Mouse (Mus musculus) heart, adult 11 months (tissue): Measurements from ENCODE around the gene Atox1.
A peak's percentile ranks its signal among the peaks of the same experiment; 100 is the strongest.

Source experiments
- DNase-seq: peaks from one replicate; pipeline ENCODE4 v3.0.0; 2022

The Atox1 gene

DNA sequence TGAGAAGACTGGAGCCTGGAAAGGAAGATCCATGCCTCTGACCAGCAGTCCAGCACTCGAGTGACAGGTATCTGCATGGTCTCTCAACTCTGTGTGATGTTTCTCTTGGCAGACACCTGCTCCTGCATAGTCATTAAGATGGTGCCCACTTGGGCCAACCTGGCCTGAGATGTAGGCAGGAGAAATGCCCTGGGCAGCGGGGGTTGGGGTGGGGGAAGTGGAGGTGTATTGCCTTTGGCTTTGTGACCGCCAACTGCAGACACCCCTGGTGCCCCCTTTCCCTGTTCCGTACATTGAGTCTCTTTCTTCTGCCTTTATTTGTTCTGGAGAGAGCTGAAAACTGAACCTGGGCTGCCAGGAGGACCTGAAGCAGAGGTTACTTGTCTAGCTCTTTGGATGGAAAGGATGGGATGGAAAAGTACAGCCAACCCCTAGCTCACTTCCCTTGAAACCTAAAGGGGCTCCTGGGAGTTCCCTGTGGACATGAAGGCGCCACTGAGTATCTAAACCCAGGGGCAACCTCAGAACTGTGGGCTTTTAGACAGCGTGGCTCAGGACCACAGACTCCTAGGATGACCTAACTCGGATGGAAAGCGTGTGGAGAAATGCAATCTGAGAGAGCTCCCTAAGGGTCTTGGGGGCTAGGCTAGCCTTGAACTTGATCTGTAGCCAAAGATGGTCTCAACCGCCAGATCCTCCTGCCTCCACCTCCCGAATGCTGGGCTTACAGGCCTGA lies 48.2 kb downstream of the Atox1 start:
- peak; percentile 92 for DNase-seq

GRCm38 (mm10) chr11:55412034-55412433 lies 49.0 kb downstream of the Atox1 start:
- DNase-seq = peak; percentile 94

DNA sequence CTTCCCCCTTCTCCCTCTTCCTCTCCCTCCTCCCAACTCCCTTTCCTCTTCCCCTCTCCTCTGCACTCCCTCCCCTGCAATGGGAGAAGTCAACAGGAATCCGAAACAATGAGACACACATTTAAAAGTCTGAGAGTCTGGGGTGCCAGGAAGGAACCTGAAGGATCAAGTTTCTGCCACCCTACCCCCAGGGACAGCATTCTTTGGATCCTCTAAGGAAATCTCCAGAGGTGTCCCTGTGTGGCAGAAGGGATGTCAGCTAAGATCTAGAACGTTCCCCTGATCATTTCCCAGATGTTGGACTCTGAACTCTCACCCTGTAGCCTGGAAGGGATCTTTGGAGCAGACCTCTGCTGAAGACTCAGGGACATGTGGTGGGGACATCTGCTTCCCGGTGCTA lies 50.5 kb downstream of the Atox1 start:
- DNase-seq = peak; percentile 95

DNA sequence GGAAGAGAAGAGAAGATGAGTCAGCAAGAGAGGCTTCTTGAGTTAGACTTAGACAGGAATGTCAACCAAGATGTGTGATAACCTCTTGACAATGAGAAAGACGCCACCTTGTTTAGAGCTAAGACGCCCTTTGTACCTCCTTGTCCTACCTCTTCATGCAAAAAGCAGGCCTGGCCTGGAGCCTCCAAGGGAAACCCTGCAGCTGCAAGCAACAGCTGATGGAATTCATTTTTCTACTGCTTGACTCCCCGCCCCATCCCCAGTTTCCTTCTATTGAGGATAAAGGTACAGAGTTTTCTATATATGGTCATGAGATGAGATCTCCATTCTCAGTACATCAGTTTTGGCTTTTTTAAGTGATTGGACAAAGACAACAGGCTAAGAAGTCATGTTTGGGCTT lies 51.0 kb downstream of the Atox1 start:
- DNase-seq = peak; percentile 97

DNA sequence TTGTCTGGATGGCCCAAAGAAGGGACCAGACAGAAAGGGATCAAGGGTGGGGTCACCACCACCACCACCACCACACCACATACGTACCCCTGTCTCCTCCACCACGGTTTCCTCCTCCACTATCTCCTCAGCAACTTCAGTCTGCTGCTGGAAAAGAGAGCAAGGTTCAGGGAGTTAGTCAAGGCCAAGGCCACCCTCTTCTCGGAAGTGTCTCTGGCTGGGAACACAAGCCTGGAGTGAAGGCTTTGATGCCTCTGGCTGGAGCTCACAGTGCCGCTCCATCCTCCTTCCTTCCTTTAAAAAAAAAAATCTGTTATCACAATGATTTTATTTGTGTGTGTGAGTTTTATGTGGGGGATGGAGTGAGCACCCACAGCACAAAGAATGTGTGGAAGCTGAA lies 53.9 kb downstream of the Atox1 start:
- no peak for DNase-seq

GRCm38 (mm10) chr11:55405601-55406469 lies 55.2 kb downstream of the Atox1 start:
- peak; percentile 98 for DNase-seq

- DNase-seq = peak; percentile 93
These were observed 56.2 kb downstream of the Atox1 start for GRCm38 (mm10) chr11:55404659-55405457.

GRCm38 (mm10) chr11:55400863-55401262 lies 60.2 kb downstream of the Atox1 start:
- no peak for DNase-seq

DNA sequence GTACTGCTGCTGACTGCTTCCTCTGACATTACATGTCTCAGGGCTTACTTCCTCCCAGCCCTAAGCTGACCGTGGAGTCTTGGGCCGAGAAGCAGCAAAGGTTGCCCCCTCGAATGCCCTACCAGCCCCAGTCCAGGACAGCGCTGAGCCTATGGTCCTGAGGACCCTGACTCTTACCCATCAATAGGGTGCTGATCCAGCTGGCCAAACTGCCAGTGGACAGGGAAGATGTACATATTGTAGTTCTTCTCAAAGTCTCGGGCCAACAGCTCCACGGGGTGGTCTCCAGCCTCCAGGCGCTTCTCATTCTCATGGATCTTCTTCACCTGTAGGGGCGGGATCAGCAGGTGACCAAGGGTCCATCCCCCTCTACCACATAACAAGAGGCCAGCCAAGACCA lies 62.7 kb downstream of the Atox1 start:
- DNase-seq = peak; percentile 92

GRCm38 (mm10) chr11:55397441-55397840 lies 63.6 kb downstream of the Atox1 start:
- DNase-seq = peak; percentile 99

DNA sequence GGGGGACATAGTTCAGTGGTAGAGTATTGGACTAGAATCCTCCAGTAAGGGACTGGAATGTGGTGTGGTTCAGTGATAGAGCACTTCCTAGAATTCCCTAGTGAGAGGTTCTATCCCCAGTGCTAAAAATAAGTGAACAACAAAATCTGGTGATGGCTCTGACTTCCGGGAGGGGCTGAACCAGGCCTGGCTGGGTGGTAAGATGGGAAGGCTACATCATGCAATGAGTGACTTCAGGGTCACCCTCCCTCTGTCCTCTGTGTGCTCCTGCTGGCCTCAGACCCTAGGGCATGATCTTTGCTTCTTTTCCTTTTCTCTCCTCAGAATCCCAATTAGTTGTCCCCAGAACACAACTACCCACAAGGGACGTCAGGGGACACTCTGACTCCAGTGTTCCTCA lies 64.0 kb downstream of the Atox1 start:
- no peak for DNase-seq
